In the genomic region with DNA sequence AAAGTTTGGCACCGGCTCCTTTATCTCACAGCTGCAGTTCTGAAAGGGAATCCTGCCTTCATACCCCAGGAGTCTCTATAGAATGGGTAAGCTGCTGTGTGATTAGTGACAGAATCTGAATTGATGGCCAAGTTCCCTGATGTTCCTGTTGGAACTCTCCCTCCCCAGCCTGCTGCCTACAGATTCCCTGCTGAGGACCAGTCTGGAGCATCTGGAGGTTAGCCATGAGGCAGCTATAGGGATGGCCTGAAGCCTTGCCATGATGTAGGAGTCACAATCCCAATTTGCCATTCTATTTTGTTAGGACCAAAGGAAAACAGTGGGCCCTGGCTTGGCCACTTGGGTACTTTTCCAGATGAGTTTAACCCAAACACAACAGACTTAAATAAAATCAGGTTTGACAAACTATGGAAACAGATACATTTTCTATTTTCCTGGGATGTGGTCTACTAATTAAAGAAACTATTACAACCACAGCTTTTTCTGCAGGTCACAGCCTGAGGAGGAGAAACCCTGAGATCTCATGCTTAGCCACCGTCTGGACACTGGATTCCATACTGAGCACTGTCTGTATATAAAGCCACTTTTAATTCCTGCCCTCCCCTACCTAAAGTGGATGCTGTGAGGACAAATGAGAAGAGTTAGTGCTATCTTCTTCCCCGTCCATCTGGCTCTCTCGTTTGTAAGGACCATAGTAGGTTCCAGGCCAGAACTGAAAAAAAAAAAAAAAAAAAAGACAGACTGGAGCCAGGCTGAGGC, we compare ENCODE assay signal across 20 mouse cellular contexts.
DNase-seq lines count a peak whose midpoint lies in the region; ATAC-seq and TF ChIP-seq lines count a peak whose summit lies in the region.
"Had no signal": no experiment of that assay in that cellular context is flagged by ENCODE, and none has a peak within 500 bp of the region (broad histone marks: within the 10 kb centered on the region; RNA-seq: fewer than 3 reads in every experiment).

No protein-coding gene starts in this region.

- no peak for ATAC-seq in limb, embryonic 14.5 days (ENCODE audit: low FRiP score, low read depth)
- ATAC-seq in cerebellum, adult (ENCODE audit: insufficient number of reproducible peaks, low FRiP score, low TSS enrichment) = peak; percentile 78
- ATAC-seq in hindbrain, postnatal 0 days = peak; percentile 72
- ATAC-seq: forebrain, embryonic 15.5 days had no signal

- TF ChIP-seq POLR2A in limb, embryonic 14.5 days (IDR thresholded peaks at IDR 0.05; ENCODE audit: borderline replicate concordance, extremely low read depth, insufficient read depth, insufficient read length) = no peak

- no peaks in the 10 kb centered on the region for H3K36me3 ChIP-seq in limb, embryonic 14.5 days (ENCODE audit: control insufficient read depth, insufficient read depth, low read length)
- H3K36me3 ChIP-seq in limb, embryonic 10.5 days = no peaks in the 10 kb centered on the region
- no peaks in the 10 kb centered on the region for H3K36me3 ChIP-seq in hindbrain, postnatal 0 days (ENCODE audit: insufficient read depth, low read length)
- H3K36me3 ChIP-seq: forebrain, embryonic 15.5 days; heart, embryonic 15.5 days; midbrain, embryonic 12.5 days; stomach, embryonic 15.5 days had no signal

- TF ChIP-seq CTCF in hindbrain, postnatal 0 days (IDR thresholded peaks at IDR 0.05; ENCODE audit: low read depth) = no peak

- no peak overlapping the region for H3K9ac ChIP-seq in limb, embryonic 14.5 days (ENCODE audit: low read depth, low read length, severe bottlenecking)
- H3K9ac ChIP-seq in hindbrain, postnatal 0 days (replicated peaks; ENCODE audit: low read length) = no peak overlapping the region
- H3K9ac ChIP-seq: forebrain, embryonic 15.5 days; heart, embryonic 15.5 days; midbrain, embryonic 12.5 days; stomach, embryonic 15.5 days had no signal

- H3K27ac ChIP-seq in limb, embryonic 14.5 days (replicated peaks; ENCODE audit: low read depth, low read length) = no peak overlapping the region
- H3K27ac ChIP-seq in limb, embryonic 10.5 days = no peak overlapping the region
- no peak overlapping the region for H3K27ac ChIP-seq in hindbrain, postnatal 0 days
- H3K27ac ChIP-seq: forebrain, embryonic 15.5 days; heart, adult 2 months; heart, embryonic 15.5 days; midbrain, embryonic 12.5 days; stomach, embryonic 15.5 days had no signal

- no peaks in the 10 kb centered on the region for H3K9me3 ChIP-seq in limb, embryonic 14.5 days (ENCODE audit: control insufficient read depth, low read length)
- no peaks in the 10 kb centered on the region for H3K9me3 ChIP-seq in limb, embryonic 10.5 days (replicated peaks)
- no peaks in the 10 kb centered on the region for H3K9me3 ChIP-seq in hindbrain, postnatal 0 days (ENCODE audit: low read length)
- H3K9me3 ChIP-seq: forebrain, embryonic 15.5 days; heart, embryonic 15.5 days; midbrain, embryonic 12.5 days; stomach, embryonic 15.5 days had no signal

- no peaks in the 10 kb centered on the region for H3K4me1 ChIP-seq in limb, embryonic 14.5 days (ENCODE audit: control insufficient read depth, insufficient read depth, low read length)
- no peaks in the 10 kb centered on the region for H3K4me1 ChIP-seq in limb, embryonic 10.5 days
- H3K4me1 ChIP-seq in hindbrain, postnatal 0 days (ENCODE audit: insufficient read depth, low read length) = peaks cover 5% of the 10 kb centered on the region; the same call in 1 of the 2 replicates
- H3K4me1 ChIP-seq: forebrain, embryonic 15.5 days; heart, embryonic 15.5 days; midbrain, embryonic 12.5 days; stomach, embryonic 15.5 days had no signal

- WGBS in limb, embryonic 14.5 days = 72% methylated on average over 4 of the region's 4 CpGs
- 84% methylated on average over 4 of the region's 4 CpGs for WGBS in limb, embryonic 10.5 days
- WGBS in hindbrain, postnatal 0 days = 40% methylated on average over 4 of the region's 4 CpGs

- H3K4me2 ChIP-seq in limb, embryonic 14.5 days (replicated peaks; ENCODE audit: low read depth, low read length, severe bottlenecking) = no peak overlapping the region
- H3K4me2 ChIP-seq in hindbrain, postnatal 0 days (ENCODE audit: low read depth, low read length) = no peak overlapping the region
- H3K4me2 ChIP-seq: forebrain, embryonic 15.5 days; heart, embryonic 15.5 days; midbrain, embryonic 12.5 days; stomach, embryonic 15.5 days had no signal

- H3K4me3 ChIP-seq in limb, embryonic 14.5 days (replicated peaks; ENCODE audit: low read length) = no peak overlapping the region
- no peak overlapping the region for H3K4me3 ChIP-seq in limb, embryonic 10.5 days
- no peak overlapping the region for H3K4me3 ChIP-seq in hindbrain, postnatal 0 days (ENCODE audit: low read length)
- H3K4me3 ChIP-seq: erythroblast, embryonic 14.5 days; forebrain, embryonic 15.5 days; heart, adult 2 months; heart, embryonic 15.5 days; midbrain, embryonic 12.5 days; stomach, embryonic 15.5 days had no signal

- H3K27me3 ChIP-seq in limb, embryonic 14.5 days (ENCODE audit: control insufficient read depth, insufficient read depth, low read length) = no peaks in the 10 kb centered on the region
- no peaks in the 10 kb centered on the region for H3K27me3 ChIP-seq in limb, embryonic 10.5 days (ENCODE audit: low read depth, poor library complexity, severe bottlenecking)
- no peaks in the 10 kb centered on the region for H3K27me3 ChIP-seq in hindbrain, postnatal 0 days (ENCODE audit: insufficient read depth, low read length)
- H3K27me3 ChIP-seq: forebrain, embryonic 15.5 days; heart, embryonic 15.5 days; midbrain, embryonic 12.5 days; stomach, embryonic 15.5 days had no signal

- peak; percentile 5 for DNase-seq in limb, embryonic 14.5 days (ENCODE audit: low spot score)
- DNase-seq in limb, embryonic 10.5 days (ENCODE audit: low spot score) = no peak
- DNase-seq in cerebellum, adult 8-10 months = peak; percentile 83
- peak; percentile 71 for DNase-seq in hindbrain, postnatal 0 days (ENCODE audit: low spot score)
- DNase-seq in kidney, adult 11 months = no peak
- no peak for DNase-seq in c-Kit-positive CD71-positive TER-119-positive erythroid progenitor cells, embryonic 14.5 days (ENCODE audit: low spot score)
- DNase-seq: adrenal gland, postnatal 36 days; heart, adult 2 months; kidney, adult 2 months; kidney, postnatal 25 days; liver; lung, adult 18-20 months; lung, postnatal 36 days; thymus, adult 2 months had no signal

Comparison
In these comparisons a context has a peak if more than half of its experiments do, and no peak if none do; other contexts are left out.
1. DNase-seq: peak in limb, embryonic 14.5 days (single experiment), cerebellum, adult 8-10 months (single experiment) and hindbrain, postnatal 0 days (single experiment); none in limb, embryonic 10.5 days (single experiment), kidney, adult 11 months (single experiment) and c-Kit-positive CD71-positive TER-119-positive erythroid progenitor cells, embryonic 14.5 days (single experiment).